Mouse (Mus musculus) right cerebral cortex, postnatal 25 days (tissue): Measurements from ENCODE around the gene Adgre5.

Experiments used
- DNase-seq: peaks from one replicate; pipeline ENCODE4 v3.0.0; 2022

Adgre5 gene

GRCm38 (mm10) chr8:83749265-83749664 is 8.1 kb upstream of the Adgre5 start:
- DNase-seq, result no peak

- no peak for DNase-seq
Observed at GRCm38 (mm10) chr8:83748708-83749107, 7.6 kb upstream of the Adgre5 start.

GRCm38 (mm10) chr8:83747661-83748346 is 6.7 kb upstream of the Adgre5 start:
- DNase-seq, result peak; percentile 37

GRCm38 (mm10) chr8:83744070-83744469 is 2.9 kb upstream of the Adgre5 start:
- DNase-seq, result no peak

GRCm38 (mm10) chr8:83742968-83743367 is 1.8 kb upstream of the Adgre5 start:
- DNase-seq, result no peak

- no peak for DNase-seq
Observed at GRCm38 (mm10) chr8:83741849-83742655, 926 bp upstream of the Adgre5 start.

GRCm38 (mm10) chr8:83740586-83740975 is 545 bp downstream of the Adgre5 start:
- no peak for DNase-seq

GRCm38 (mm10) chr8:83739711-83740468 is 1.2 kb downstream of the Adgre5 start:
- no peak for DNase-seq

GRCm38 (mm10) chr8:83738949-83739710 is 2.0 kb downstream of the Adgre5 start:
- no peak for DNase-seq

- DNase-seq, result no peak
Observed at GRCm38 (mm10) chr8:83737852-83738562, 3.1 kb downstream of the Adgre5 start.

- no peak for DNase-seq
Observed at GRCm38 (mm10) chr8:83737346-83737745, 3.8 kb downstream of the Adgre5 start.

- DNase-seq, result no peak
Observed at GRCm38 (mm10) chr8:83736681-83737080, 4.4 kb downstream of the Adgre5 start.

GRCm38 (mm10) chr8:83732919-83733318 is 8.2 kb downstream of the Adgre5 start:
- DNase-seq, result no peak

- DNase-seq, result no peak
Observed at GRCm38 (mm10) chr8:83731906-83732305, 9.2 kb downstream of the Adgre5 start.

- DNase-seq, result no peak
Observed at GRCm38 (mm10) chr8:83729009-83729807, 11.9 kb downstream of the Adgre5 start.

- no peak for DNase-seq
Observed at GRCm38 (mm10) chr8:83725521-83726102, 15.5 kb downstream of the Adgre5 start.

GRCm38 (mm10) chr8:83724697-83725482 is 16.2 kb downstream of the Adgre5 start:
- peak; percentile 77 for DNase-seq

GRCm38 (mm10) chr8:83723447-83724083 is 17.6 kb downstream of the Adgre5 start:
- DNase-seq, result no peak

GRCm38 (mm10) chr8:83722631-83723030 is 18.5 kb downstream of the Adgre5 start:
- no peak for DNase-seq
